Mouse (Mus musculus): Measurements from ENCODE around the gene Tmem145.
"Not testable (repeated sequence)": the region's sequence is repeated elsewhere in the genome, so short reads cannot be mapped to it uniquely, and the experiment has no call there.

The Tmem145 gene

DNA sequence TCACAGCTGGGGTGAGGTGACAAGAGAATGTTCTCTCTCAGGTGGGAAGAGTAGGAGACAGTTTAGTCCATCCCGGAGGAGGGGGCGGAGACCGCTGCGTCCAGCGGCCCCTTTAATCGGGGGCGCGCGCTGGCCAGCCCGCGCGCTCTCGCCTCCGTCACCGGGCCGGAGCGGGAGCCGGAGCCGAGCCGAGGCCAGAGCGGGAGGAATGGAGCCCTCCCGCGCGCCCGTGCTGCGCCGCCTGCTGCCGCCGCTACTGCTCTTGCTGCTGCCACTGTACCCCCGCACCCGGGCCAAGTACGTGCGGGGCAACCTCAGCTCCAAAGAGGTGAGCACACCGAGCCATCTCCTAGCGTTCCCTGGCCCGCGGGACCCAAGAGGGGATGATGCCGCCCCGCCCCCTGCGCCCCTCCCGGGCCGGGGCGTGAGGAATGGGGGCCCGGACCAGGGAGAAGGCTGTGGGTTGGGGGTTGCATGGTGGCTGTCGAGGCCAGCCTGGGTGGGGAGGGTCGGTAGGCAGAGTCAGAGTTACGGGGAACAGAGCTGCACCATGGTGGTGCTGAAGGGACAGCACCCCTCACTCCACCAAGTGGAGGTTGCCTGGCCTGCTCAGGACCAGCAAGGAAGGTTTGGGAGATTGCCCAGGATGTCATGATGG lies at the start of gene Tmem145:
Tmem145 (plus strand) TSS at position 151 of the 658 bp plus-strand sequence.
- peak in 1 of 2 experiments; percentile 33 for DNase-seq (ENCODE audit: low read depth in 2 of 2, low spot score in 2 of 2)

GRCm38 (mm10) chr7:25261896-25262295 lies 44.0 kb upstream of the Tmem145 start:
- no peak for DNase-seq (ENCODE audit: low read depth in 2 of 2, low spot score in 2 of 2)

DNA sequence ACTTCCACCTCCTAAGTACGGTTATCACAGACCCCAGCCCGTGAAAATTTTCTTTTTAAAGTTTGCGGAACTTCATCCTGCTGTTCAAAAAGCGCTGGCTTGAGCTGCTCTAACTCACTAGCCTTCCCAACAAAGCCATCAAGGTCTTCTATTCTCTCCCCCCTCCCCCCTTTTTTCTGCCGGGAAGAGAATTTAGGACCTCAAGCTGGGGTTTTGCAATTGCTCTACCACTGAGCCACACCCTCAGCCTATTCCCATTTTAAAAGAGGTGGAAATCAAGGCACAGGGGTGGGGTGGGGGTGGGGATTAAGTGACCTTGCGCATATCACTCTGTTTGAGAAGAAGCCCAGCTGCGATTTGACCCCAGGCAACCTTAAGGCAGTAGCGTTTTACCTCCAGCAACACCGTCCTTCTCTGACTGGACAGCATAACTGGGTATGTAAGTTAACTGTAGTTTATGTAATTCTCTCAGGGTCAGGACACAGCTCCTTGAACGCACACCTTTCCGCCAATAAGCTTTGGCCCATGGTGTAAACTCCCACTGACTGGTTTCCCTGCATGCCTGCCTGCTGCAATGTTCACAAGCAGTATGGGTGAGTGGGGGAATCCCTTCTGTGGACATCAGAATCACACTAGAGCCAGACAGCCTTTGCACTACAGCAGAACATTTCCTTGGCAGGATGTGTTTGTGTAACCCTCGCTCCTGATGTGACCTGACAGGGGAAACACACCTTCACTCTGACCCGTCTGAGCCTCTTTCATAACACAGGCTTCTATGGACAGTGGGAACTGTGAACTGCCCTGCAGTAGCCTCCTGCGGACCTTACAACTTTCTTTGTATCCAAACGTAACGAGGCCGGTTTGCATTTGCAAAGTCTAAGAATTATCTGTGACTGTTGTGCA lies 41.7 kb upstream of the Tmem145 start:
- no peak for DNase-seq (ENCODE audit: low read depth in 2 of 2, low spot score in 2 of 2)

- DNase-seq (ENCODE audit: low read depth in 2 of 2, low spot score in 2 of 2): not testable (repeated sequence)
Observed at GRCm38 (mm10) chr7:25265743-25266142, 40.2 kb upstream of the Tmem145 start.

DNA sequence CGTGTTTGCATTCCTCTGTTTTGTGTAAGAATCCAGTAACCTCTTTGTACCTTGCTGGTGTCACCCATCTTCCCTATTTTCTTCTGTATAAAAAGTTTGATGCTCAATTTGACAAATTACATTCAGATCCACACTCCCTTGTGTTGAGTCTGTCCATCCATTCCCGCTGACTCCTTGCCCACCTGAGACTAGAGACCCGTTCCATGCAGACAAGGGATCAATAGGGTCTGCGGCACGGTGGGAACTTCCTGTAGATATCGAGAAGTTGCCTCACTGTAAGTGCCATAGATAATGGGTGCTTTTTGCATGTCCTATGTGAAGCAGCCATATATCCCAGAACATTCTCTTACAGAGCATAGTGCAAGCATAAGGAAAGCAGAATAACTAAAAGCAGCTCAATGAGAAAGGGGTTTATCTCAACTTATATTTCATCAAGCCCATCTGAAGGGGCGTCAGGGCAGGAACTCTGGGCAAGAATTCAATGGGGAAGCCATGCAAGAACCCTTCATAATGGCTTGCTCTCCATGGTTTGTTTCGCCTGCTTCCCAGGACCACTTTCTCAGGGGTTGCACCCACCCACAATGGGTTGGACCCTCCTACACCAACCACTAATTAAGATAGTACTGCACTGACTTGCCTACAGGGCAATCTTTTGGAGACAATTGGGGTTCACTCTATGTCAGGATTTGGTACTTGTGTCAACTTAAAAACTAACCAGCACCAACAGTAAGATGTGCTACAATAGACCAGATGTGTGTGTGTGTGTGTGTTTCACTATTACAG lies 39.5 kb upstream of the Tmem145 start:
- no peak for DNase-seq (ENCODE audit: low read depth in 2 of 2, low spot score in 2 of 2)

GRCm38 (mm10) chr7:25267301-25267750 lies 38.6 kb upstream of the Tmem145 start, which contains the start of gene Cic:
TSS of gene Cic (plus strand) at chr7:25267704.
- DNase-seq (ENCODE audit: low read depth in 2 of 2, low spot score in 2 of 2): peak; percentile 98 to 99

DNA sequence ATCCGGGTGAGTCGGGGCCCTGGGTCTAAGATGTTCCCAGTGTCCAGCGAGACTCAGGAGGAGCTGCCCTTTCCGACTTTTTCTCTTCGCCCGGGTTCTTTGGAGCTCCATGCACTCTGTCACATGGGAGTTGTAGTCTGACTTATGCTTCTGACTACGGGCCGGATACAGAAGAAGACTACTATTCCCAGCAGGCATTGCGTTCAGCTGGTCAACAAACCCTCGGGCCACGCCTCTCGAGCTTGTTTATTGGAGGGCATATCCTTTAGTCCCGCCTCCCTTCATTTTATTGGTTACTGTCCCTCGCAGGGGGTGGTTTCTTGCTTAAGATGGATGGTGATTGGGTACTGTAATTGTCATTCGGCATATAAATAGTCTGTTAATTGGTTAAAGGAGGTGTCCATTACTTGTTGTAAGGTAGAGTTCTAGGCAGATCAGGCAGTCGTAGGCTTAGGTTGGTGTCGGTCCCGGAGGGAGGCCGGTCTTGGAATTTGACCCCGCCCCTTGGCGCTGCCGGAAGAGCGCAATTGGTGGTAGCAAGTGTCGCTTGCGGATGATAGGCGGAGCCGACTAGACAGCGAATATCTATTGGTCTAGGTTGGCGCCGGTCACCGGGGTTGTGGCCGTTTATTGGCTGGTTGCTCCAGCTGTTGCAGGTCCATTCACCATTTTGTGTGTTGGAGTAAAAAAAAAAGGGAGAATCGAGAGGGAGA lies 38.0 kb upstream of the Tmem145 start:
- DNase-seq (ENCODE audit: low read depth in 2 of 2, low spot score in 2 of 2): peak; percentile 97 to 98

DNA sequence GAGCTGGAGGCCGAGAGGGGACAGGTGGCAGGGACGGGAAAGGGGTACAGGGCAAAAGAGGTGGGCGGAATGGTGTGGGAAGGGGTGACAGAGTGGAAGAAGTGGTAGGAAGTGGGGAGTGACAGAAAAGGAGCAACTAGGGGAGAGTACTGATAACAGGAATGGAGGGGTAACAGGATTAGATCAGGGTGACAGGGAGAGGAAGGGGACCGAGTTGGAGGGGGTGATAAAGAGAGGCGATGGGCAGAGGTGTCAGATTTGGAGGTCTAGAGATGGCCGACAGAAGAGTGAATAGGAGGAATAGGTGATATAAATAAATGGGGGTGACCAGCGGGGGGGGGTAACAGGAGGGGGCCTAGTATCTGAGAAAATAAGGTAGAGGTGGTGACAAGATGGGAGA lies 37.3 kb upstream of the Tmem145 start:
- DNase-seq (ENCODE audit: low read depth in 2 of 2, low spot score in 2 of 2): no peak

- DNase-seq (ENCODE audit: low read depth in 2 of 2, low spot score in 2 of 2): no peak
Observed at GRCm38 (mm10) chr7:25269029-25269428, 36.9 kb upstream of the Tmem145 start.

GRCm38 (mm10) chr7:25269545-25270271 lies 36.2 kb upstream of the Tmem145 start:
- no peak for DNase-seq (ENCODE audit: low read depth in 2 of 2, low spot score in 2 of 2)

DNA sequence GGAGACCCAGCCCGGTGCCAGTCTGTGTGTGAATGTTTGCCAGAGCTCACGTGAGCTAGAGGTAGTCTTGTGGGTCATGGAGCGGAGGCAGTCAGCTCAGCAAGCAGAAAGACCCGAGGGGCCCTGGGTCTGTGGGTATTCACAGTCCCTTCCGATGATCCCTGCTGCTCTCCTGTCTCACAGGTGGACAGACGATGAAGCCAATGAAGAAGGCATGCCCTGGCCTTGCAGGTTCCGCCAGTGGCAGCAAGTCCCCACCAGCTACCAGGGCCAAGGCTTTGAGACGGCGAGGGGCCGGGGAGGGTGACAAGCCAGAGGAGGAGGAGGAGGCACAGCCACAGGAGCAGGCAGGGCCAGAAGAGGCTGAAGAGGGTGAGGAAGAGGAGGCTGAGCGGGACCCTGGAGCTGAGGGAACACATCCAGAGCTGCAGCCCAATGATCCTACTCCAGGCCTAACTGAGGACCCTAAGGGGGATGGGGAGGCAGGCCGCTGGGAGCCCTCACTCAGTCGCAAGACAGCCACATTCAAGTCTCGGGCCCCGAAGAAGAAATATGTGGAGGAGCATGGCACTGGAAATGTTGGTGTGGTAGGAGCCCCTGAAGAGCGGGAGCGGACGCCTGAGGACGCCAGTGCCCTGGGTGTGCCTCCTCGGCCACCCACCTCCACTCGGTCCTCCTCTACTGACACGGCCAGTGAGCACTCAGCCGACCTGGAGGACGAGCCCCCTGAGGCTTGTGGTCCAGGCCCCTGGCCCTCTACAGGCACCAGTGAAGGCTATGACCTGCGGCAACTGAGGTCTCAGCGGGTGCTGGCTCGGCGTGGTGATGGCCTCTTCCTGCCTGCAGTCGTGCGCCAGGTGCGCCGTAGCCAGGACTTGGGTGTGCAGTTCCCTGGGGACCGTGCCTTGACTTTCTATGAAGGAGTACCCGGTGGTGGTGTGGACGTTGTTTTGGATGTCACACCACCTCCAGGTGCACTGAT lies 35.0 kb upstream of the Tmem145 start:
- DNase-seq (ENCODE audit: low read depth in 2 of 2, low spot score in 2 of 2): no peak

GRCm38 (mm10) chr7:25271651-25272444 lies 34.1 kb upstream of the Tmem145 start:
- no peak for DNase-seq (ENCODE audit: low read depth in 2 of 2, low spot score in 2 of 2)

- DNase-seq (ENCODE audit: low read depth in 2 of 2, low spot score in 2 of 2): no peak
Observed at GRCm38 (mm10) chr7:25272445-25273258, 33.3 kb upstream of the Tmem145 start.

DNA sequence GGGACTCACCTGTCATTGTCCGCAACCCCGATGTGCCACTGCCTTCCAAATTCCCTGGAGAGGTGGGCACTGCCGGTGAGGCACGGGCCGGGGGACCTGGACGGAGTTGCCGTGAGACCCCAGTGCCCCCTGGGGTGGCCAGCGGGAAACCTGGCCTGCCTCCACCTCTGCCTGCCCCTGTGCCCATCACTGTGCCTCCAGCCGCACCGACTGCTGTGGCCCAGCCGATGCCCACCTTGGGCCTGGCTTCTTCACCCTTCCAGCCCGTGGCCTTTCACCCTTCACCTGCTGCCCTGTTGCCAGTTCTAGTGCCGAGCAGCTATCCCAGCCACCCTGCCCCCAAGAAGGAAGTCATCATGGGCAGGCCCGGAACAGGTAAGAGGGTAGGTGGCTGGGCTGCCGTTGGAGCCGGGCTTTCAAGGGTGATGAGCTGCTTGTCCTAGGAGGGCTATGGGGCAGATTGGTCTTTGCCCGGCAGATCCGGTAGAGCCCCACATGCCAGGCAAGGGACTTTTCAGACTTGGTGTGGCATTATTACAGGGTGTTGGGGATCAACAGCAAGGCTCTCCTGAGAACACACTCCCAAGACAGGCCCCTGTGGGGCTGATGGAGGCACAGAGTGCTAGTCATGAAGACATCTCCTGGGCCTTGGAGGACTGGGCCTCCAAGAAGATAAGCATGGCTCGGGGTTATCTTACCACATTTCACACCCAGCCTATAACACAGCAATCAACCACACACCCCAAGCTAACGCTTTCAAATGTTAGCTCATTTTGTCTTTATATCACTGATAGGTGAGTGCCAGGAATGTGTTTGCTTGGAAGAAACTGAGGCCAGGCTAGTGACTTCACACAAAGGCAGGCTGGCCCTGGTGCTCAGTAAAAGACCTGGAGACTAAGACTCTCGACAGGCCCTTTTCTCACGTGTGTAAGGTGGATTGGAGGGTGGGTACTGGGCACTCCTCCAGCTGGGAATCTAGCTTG lies 32.4 kb upstream of the Tmem145 start:
- no peak for DNase-seq (ENCODE audit: low read depth in 2 of 2, low spot score in 2 of 2)

GRCm38 (mm10) chr7:25274571-25274970 lies 31.3 kb upstream of the Tmem145 start:
- peak; percentile 51 to 56 for DNase-seq (ENCODE audit: low read depth in 2 of 2, low spot score in 2 of 2)

DNA sequence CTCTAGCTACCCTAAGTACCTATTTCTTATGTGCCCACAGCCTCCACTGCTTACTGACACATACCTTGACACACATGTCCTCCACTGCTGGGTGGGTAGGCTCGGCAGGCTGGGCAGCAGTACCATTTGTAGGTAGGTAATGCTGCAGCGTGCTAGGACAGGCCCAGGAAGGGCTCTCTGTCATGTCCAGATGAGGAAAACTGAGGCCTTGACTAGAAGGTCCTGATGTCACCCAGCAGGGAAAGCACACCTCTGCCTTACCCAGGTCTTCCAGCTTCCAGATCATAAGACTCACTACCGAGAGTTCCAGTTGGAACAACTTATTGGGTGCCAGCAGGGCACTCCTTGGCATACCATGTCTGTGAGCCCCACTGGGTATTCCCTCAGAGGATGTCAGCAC lies 30.9 kb upstream of the Tmem145 start:
- DNase-seq (ENCODE audit: low read depth in 2 of 2, low spot score in 2 of 2): no peak

Measured in CD8-positive naive resting alpha-beta T cell, adult 2 months (primary cell).